Mouse (Mus musculus): ENCODE measurements at regions not wholly inside any gene's neighbourhood (a gene's known extent, or its start where the extent isn't known, plus 50 kb on each side); places are given as distances from the start of the nearest gene placed in this dataset.

DNA sequence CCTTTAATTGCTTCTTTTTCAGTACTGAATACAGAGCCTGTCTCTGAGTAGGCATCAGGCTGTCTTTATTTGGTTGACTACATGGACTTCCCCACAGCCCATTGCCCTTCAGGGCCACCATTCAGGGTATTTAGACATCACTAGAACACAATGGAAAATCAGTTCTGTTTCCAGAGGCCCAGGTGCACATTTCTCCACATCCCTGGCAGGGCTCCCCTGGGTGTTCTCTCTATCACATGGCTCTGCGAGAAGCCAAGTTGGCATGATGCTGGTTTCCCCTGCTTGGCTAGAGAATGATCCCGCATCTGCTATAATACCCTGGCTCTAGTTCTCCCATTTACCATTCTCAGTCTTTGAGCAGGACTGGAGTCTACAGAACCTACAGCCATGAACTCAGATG, 57.3 kb upstream of the St8sia2 start:
- H3K4me2 ChIP-seq (ENCODE audit: low read length) = no peak overlapping the region
- no peak overlapping the region for H3K27ac ChIP-seq (ENCODE audit: low read length)
- H3K36me3 ChIP-seq (ENCODE audit: control insufficient read depth, insufficient read depth) = no peaks in the 10 kb centered on the region
- H3K4me1 ChIP-seq (replicated peaks; ENCODE audit: control insufficient read depth, insufficient read depth, low read length) = no peaks in the 10 kb centered on the region
- ATAC-seq = no peak
- no peak overlapping the region for H3K4me3 ChIP-seq (replicated peaks; ENCODE audit: low read length)
- H3K9me3 ChIP-seq (ENCODE audit: control insufficient read depth, low read length) = no peaks in the 10 kb centered on the region
- WGBS = 77% methylated on average over 2 of the region's 2 CpGs
- no peaks in the 10 kb centered on the region for H3K27me3 ChIP-seq (replicated peaks; ENCODE audit: control insufficient read depth, insufficient read depth, low read length)
- H3K9ac ChIP-seq (replicated peaks; ENCODE audit: low read depth, low read length) = no peak overlapping the region

GRCm38 (mm10) chr7:74065449-74066099, 52.1 kb upstream of the St8sia2 start:
- Histone ChIP-seq H3K27me3 (replicated peaks; ENCODE audit: control insufficient read depth, insufficient read depth, low read length) (no peaks in the 10 kb centered on the region), H3K4me1 (replicated peaks; ENCODE audit: control insufficient read depth, insufficient read depth, low read length) (no peaks in the 10 kb centered on the region), H3K36me3 (ENCODE audit: control insufficient read depth, insufficient read depth) (no peaks in the 10 kb centered on the region), H3K4me2 (ENCODE audit: low read length) (no peak overlapping the region), H3K4me3 (replicated peaks; ENCODE audit: low read length) (no peak overlapping the region), H3K9me3 (ENCODE audit: control insufficient read depth, low read length) (no peaks in the 10 kb centered on the region), H3K9ac (replicated peaks; ENCODE audit: low read depth, low read length) (no peak overlapping the region), H3K27ac (ENCODE audit: low read length) (no peak overlapping the region)
- no peak for ATAC-seq
- 68% methylated on average over 4 of the region's 4 CpGs for WGBS
